Mouse (Mus musculus) cerebellum, adult 11-12 months (tissue): ENCODE data around the gene Ccdc134.

Source experiments
- DNase-seq: peaks from one replicate; pipeline ENCODE4 v3.0.0; 2022

Gene Ccdc134

GRCm38 (mm10) chr15:82150042-82150441 lies 22.3 kb downstream of the Ccdc134 start:
- DNase-seq = no peak

GRCm38 (mm10) chr15:82151176-82151575 lies 23.5 kb downstream of the Ccdc134 start:
- no peak for DNase-seq

GRCm38 (mm10) chr15:82152022-82152421 lies 24.3 kb downstream of the Ccdc134 start:
- no peak for DNase-seq

DNA sequence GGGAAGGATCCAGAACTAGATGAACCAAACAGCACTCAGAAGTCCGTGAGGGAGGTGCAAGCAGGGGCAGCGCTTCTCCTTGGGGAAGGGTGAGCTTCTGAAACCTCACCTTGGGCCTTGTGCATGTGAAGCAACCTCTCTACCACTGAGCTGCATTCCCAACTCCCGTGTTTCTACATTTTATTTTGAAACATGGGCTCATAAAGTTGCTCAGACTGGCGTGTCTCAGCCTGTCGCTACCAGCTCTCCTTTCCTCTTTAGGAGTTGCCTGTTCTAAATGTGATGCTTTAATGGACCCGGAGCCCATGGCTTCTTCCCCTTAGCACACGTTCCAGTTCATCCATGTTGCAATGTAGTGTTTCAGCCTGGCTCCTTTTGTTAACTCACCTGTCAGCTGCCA lies 24.7 kb downstream of the Ccdc134 start:
- DNase-seq = no peak

- no peak for DNase-seq
These were observed 28.6 kb downstream of the Ccdc134 start for GRCm38 (mm10) chr15:82156298-82156697.

- DNase-seq = no peak
These were observed 29.2 kb downstream of the Ccdc134 start for GRCm38 (mm10) chr15:82156902-82157301.

GRCm38 (mm10) chr15:82158243-82159035 lies 30.7 kb downstream of the Ccdc134 start:
- DNase-seq = no peak

- no peak for DNase-seq
These were observed 31.7 kb downstream of the Ccdc134 start for GRCm38 (mm10) chr15:82159471-82159870.

- no peak for DNase-seq
These were observed 33.3 kb downstream of the Ccdc134 start for GRCm38 (mm10) chr15:82160731-82161640.

- no peak for DNase-seq
These were observed 34.4 kb downstream of the Ccdc134 start for GRCm38 (mm10) chr15:82161965-82162600.

DNA sequence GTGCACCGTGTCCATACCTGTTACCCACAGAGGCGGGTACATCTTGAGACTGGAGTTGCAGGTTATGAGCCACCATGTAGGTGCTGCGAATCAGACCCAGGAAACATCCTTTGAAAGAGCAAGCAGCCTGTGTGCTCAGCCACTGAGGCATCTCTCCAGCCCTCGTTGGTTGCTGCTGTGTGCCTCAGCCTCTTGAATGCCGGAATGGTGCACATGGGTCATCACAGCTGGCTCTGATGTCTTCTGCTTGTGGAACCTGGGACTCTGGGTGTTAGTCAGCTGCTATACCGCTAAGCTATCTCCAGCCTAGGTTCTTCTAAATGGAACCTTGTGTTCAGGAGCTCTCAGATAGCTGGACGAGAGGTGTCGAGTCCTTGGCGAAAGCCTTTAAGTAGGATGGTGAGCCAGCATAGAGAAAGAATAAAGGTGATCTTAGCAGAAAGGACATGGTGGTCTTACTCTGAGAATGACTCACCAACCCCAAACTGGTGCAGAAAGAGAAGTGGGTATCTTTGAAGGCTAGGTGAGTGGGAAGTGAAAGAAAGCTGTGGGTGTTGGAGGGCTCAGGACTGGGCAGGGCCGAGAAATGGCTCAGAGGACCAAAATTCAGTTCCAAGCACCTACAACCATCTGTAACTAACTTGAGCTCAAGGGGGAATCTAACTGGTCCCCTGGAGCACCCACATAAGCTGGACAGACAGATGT lies 35.8 kb downstream of the Ccdc134 start:
- no peak for DNase-seq

GRCm38 (mm10) chr15:82164061-82164399 lies 36.3 kb downstream of the Ccdc134 start:
- DNase-seq = no peak

GRCm38 (mm10) chr15:82164496-82164895 lies 36.8 kb downstream of the Ccdc134 start:
- DNase-seq = no peak

DNA sequence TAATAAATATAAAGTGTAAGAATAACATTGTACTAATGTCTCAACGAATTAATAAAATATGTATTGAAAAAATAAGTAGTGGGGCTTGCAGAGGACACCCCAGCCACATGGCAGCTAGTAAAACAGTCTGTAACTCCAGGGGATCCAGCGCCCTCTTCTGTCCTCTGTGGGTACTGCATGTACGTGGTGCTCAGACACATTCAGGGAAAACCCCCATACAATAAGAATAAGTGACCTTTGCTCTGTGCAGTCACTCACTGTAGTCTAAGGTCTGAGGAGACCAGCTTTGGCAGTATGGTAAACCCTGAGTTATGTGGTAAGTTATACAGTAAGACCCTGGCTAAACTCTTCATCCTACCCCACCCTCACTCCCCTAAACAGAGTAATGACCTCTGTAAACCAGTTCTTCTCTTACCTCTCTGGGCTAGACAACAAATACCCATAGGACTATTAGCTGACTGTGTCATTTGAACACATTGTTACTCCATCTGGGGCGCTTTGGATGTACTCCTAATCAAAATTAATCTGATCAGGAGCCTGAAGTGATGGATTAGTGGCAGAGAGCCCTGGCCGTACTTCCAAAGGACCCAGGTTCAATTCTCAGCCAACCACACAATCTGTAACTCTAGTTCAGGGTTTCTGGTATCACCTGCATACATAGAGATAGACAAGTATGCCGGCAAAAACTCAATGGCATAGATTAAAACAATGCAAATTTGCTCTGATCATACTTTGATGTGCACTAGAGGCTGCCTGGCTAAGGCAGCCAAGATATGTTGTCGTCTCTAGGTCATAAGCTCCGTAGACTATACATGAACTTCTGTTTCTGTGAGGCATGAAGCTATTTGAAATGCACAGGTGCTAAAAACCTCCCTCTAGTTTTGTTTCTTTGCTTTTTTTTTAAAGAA lies 37.9 kb downstream of the Ccdc134 start:
- DNase-seq = peak; percentile 73

GRCm38 (mm10) chr15:82166240-82167100 lies 38.7 kb downstream of the Ccdc134 start:
- DNase-seq = peak; percentile 15

DNA sequence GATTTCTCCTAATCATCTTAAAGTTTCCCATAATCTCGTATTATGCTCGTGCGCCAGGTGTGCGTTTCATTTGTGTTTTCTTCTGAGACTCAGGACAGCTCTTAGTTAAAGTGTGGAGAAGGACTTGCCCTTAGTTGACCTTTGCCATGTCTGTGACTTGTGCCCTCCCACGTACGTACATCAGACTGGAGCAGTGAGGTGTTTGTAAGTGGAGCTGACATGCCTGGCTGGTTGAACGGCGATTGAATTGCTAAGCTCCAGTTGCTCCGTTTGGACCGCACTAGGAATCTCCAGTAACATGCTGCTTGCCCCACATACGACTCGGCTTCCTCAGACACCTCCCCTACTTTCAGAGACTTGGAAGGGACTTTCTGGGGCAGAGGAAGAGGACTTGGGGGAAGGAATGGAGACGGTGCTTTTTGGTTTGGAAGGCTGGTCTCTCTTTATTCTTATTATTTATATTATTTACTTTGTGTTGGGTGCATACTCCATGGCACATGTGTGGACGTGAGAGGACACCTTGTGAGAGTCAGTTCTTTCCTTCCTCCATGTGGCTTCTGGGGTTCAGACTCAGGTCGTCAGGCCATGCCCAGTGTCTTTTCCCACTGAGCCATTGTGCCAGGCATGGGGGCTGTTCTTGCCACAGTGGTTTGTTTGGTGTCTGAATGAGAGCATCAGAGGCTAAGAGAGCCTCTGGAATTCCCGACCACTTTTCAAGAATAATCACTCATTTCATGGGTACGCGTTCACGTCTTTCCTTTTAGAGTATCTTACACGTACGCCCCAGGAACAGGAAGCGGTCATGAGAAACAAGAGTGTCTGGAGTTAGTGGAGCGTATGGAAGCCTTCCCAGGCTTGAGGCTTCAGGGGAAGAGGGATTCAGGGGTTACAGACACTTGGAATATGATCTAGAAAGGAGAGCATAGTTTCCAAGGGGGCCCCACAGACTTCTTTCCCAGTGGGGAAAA lies 39.8 kb downstream of the Ccdc134 start:
- DNase-seq = peak; percentile 28

DNA sequence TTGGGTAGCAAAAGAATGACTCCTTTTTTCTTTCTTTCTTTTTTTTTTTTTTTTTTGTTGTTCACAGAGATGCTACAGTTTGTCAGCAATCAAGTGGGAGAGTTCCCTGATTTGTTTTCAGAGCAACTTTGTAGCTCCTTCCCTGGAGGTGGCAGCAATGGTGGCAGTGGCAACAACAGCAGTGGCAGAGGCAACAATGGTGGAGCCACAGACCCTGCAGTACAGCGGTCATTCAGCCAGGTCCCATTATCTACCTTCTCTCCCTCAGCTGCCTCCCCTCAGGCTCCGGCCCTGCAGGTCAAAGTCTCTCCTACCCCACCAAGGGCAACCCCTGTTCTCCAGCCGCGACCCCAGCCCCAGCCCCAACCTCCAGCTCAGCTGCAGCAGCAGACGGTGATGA lies 41.9 kb downstream of the Ccdc134 start:
- DNase-seq = no peak

GRCm38 (mm10) chr15:82170437-82171377 lies 43.0 kb downstream of the Ccdc134 start:
- peak; percentile 76 for DNase-seq
